Mouse (Mus musculus): ENCODE results near the gene Gm5798. TPM values are rescaled to one million over a fixed set of nuclear protein-coding genes. Genes with fewer than 3 reads are reported as not detected.
"Not testable (repeated sequence)": the region's sequence is repeated elsewhere in the genome, so short reads cannot be mapped to it uniquely, and the experiment has no call there.

The Gm5798 gene
- not detected in 2 replicates for polyA plus RNA-seq (2015; fragmentation: Nextera tagmentation; extraction: Ambion mirVana)

DNA sequence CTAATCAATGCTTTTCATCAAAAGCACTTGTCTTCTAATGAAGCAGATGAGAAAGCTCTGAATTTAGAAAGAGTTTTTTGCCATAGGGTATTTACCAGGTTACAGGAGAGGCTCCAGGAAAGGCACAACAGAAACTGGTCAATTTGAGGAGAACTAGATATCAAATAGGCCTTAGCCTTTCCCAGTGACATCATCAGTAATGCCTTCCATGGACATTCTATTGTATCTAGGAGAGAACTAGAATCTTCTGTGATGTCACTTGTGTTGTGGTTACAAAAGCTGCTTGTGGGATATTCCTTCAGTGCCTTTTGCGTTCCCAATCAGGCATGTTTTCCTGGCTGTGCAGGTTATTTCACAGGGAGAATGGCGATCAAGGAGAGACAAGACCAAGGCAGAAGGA lies at the start of gene Gm5798:
Gene Gm5798 (plus strand): TSS at position 301 of the 400 bp plus-strand sequence.
- H3K4me3 ChIP-seq (ENCODE audit: low read depth, low read length); H3K27me3 ChIP-seq (replicated peaks; ENCODE audit: control insufficient read depth, insufficient read depth, low read length); H3K9me3 ChIP-seq (ENCODE audit: control insufficient read depth); H3K9ac ChIP-seq (ENCODE audit: low read depth, low read length); H3K27ac ChIP-seq (ENCODE audit: low read depth, low read length); ATAC-seq; H3K36me3 ChIP-seq (ENCODE audit: control insufficient read depth, insufficient read depth); H3K4me1 ChIP-seq (replicated peaks; ENCODE audit: control insufficient read depth, insufficient read depth, low read length); H3K4me2 ChIP-seq (replicated peaks; ENCODE audit: low read depth): not testable (repeated sequence)
- WGBS: 58% methylated on average over 2 of the region's 2 CpGs

DNA sequence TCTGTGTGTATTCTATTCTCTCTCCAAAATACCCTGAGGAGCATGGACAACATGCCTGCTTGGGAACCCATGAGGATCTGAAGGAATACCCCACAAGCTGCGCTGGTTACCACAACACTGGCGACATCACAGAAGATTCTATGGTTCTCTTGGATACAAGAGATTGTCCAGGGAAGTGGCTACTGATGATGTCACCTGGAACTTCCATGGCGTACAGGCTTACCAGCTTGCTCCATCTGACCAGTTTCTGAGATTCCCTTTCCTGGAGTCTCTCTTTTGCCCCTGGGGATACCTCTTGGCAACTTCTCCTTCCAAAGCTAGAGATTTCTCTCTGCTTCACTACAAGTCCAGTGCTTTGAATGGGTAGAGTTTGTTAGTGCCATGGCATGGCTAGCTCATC lies 37.9 kb downstream of the Gm5798 start, which contains the start of gene Gm7945:
Gene Gm7945 (minus strand): TSS at position 101 of the 400 bp plus-strand sequence.
- H3K27ac ChIP-seq (ENCODE audit: low read depth, low read length); H3K4me1 ChIP-seq (replicated peaks; ENCODE audit: control insufficient read depth, insufficient read depth, low read length); H3K9me3 ChIP-seq (ENCODE audit: control insufficient read depth); H3K27me3 ChIP-seq (replicated peaks; ENCODE audit: control insufficient read depth, insufficient read depth, low read length); H3K4me2 ChIP-seq (replicated peaks; ENCODE audit: low read depth); H3K9ac ChIP-seq (ENCODE audit: low read depth, low read length); H3K36me3 ChIP-seq (ENCODE audit: control insufficient read depth, insufficient read depth); ATAC-seq; H3K4me3 ChIP-seq (ENCODE audit: low read depth, low read length): not testable (repeated sequence)
- WGBS: no CpG with 5 or more reads among the region's 3 CpGs

Other genes with a start within 250 kb of the Gm5798 start
- 0.08 TPM in 1 of 2 replicates, not detected in the other for gene Mat1a, start 243.6 kb upstream of the Gm5798 start, polyA plus RNA-seq (2015; fragmentation: Nextera tagmentation; extraction: Ambion mirVana)
- gene Sftpa1, start 216.8 kb upstream of the Gm5798 start, polyA plus RNA-seq (2015; fragmentation: Nextera tagmentation; extraction: Ambion mirVana): 0.14 TPM in 1 of 2 replicates, not detected in the other
- gene Mbl1, start 197.2 kb upstream of the Gm5798 start, polyA plus RNA-seq (2015; fragmentation: Nextera tagmentation; extraction: Ambion mirVana): not detected in 2 replicates
- 0.12 and 0.23 TPM in 2 replicates for gene Sftpd, start 163.5 kb upstream of the Gm5798 start, polyA plus RNA-seq (2015; fragmentation: Nextera tagmentation; extraction: Ambion mirVana)
- not detected in 2 replicates for gene Gm2832, start 69.8 kb upstream of the Gm5798 start, polyA plus RNA-seq (2015; fragmentation: Nextera tagmentation; extraction: Ambion mirVana)
- not detected in 2 replicates for gene Gm7945, start 37.8 kb downstream of the Gm5798 start, polyA plus RNA-seq (2015; fragmentation: Nextera tagmentation; extraction: Ambion mirVana)
- not detected in 2 replicates for gene Gm6482, start 59.7 kb downstream of the Gm5798 start, polyA plus RNA-seq (2015; fragmentation: Nextera tagmentation; extraction: Ambion mirVana)
- not detected in 2 replicates for gene Gm7954, start 104.9 kb downstream of the Gm5798 start, polyA plus RNA-seq (2015; fragmentation: Nextera tagmentation; extraction: Ambion mirVana)
- gene Gm3486, start 140.9 kb downstream of the Gm5798 start, polyA plus RNA-seq (2015; fragmentation: Nextera tagmentation; extraction: Ambion mirVana): not detected in 2 replicates
- gene Gm7970, start 207.0 kb downstream of the Gm5798 start, polyA plus RNA-seq (2015; fragmentation: Nextera tagmentation; extraction: Ambion mirVana): not detected in 2 replicates
- not detected in 2 replicates for gene 1700049E17Rik2, start 224.6 kb downstream of the Gm5798 start, polyA plus RNA-seq (2015; fragmentation: Nextera tagmentation; extraction: Ambion mirVana)

All from intestine, postnatal 0 days (tissue).